Mouse (Mus musculus) adrenal gland, adult (tissue): Measurements from ENCODE around the gene Cldn9.

Experiments
- DNase-seq, 2 experiments: peaks; one replicate each; pipeline ENCODE4 v3.0.0; 2022 to 2023; ENCODE audit warnings: low spot score in 1 of 2; ENCODE audit not compliant: inconsistent age in 2 of 2

The Cldn9 gene

DNA sequence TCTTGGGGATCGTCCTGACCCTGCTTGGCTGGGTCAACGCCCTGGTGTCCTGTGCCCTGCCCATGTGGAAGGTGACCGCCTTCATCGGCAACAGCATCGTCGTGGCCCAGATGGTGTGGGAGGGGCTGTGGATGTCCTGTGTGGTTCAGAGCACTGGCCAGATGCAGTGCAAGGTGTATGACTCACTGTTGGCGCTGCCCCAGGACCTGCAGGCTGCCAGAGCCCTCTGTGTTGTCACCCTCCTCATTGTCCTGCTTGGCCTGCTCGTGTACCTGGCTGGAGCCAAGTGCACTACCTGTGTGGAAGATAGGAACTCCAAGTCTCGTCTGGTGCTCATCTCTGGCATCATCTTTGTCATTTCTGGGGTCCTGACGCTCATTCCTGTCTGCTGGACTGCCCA, 2.7 kb downstream of the Cldn9 start:
- peak; percentile 55 to 70 for DNase-seq

DNA sequence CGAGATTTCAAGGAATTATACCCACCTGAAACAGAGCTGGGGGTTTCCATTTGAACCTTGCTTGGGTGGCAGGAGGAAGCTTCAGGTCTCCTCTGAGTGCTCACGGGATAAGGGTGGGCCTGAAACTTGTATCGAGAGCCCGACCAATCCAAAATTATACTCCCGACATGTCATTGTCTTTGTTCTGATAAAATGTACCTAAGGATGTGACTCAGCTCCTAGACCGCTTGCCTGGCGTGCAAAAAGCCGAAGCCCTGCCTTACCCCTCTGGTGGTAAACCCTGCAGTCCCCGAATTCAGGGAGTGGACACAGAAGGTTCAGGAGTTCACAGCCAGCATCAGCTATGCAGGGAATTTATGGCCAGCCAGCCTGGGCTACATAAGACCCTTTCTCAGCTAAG, 3.5 kb downstream of the Cldn9 start:
- DNase-seq, result no peak

- DNase-seq, result no peak
Observed at GRCm38 (mm10) chr17:23679127-23679835, 4.5 kb downstream of the Cldn9 start, which contains the start of gene Cldn6. Gene Cldn6, plus strand, starts transcription at chr17:23679249.

- peak; percentile 92 to 95 for DNase-seq
Observed at GRCm38 (mm10) chr17:23677236-23677679, 6.6 kb downstream of the Cldn9 start, which contains the start of gene Tnfrsf12a. Gene Tnfrsf12a, minus strand, starts transcription at chr17:23677468.

GRCm38 (mm10) chr17:23676473-23677031, 7.3 kb downstream of the Cldn9 start:
- peak; percentile 88 to 95 for DNase-seq

GRCm38 (mm10) chr17:23675564-23676281, 8.1 kb downstream of the Cldn9 start:
- DNase-seq, result peak; percentile 91 to 96

GRCm38 (mm10) chr17:23675127-23675526, 8.7 kb downstream of the Cldn9 start:
- peak; percentile 85 to 94 for DNase-seq

DNA sequence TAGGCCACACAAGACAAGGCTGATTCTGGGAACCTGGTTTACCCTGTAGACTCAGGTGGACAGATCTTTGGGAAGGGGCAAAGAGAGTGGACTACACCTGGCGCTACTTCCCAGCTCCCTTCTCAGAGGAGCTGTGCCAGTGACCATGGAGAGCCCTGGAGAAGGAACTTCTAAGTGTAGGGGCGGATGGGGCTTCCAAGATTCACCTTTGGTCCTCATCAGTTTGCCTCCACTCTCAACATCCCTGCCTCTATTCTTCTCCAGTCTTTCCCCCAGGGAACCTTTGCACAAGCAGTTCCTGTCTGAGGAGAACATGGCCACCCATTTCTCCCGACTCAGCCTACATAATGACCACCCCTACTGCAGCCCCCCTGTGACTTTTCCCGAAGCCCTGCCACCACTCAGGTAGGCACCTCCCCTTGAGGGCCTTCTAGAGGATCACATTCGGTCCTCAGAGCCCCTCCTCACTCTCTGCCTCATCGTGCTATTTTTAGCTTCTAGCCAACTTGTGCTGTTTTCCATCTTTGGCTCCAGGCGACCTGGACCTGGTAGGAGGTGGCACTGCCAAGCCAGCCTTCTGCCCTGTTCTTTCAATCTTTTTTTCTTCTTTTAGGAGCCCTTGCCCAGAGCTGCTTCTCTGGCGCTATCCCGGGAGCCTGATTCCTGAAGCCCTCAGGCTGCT, 9.4 kb downstream of the Cldn9 start:
- peak; percentile 56 to 77 for DNase-seq

GRCm38 (mm10) chr17:23673424-23674073, 10.3 kb downstream of the Cldn9 start, which contains the start of the genes Hcfc1r1 and Thoc6:
Gene Hcfc1r1, plus strand, starts transcription at chr17:23673596.
Gene Thoc6, minus strand, starts transcription at chr17:23673882.
- peak; percentile 96 to 99 for DNase-seq

- DNase-seq, result no peak
Observed at GRCm38 (mm10) chr17:23672761-23673160, 11.1 kb downstream of the Cldn9 start.

- DNase-seq, result no peak
Observed at GRCm38 (mm10) chr17:23671519-23671918, 12.3 kb downstream of the Cldn9 start.

DNA sequence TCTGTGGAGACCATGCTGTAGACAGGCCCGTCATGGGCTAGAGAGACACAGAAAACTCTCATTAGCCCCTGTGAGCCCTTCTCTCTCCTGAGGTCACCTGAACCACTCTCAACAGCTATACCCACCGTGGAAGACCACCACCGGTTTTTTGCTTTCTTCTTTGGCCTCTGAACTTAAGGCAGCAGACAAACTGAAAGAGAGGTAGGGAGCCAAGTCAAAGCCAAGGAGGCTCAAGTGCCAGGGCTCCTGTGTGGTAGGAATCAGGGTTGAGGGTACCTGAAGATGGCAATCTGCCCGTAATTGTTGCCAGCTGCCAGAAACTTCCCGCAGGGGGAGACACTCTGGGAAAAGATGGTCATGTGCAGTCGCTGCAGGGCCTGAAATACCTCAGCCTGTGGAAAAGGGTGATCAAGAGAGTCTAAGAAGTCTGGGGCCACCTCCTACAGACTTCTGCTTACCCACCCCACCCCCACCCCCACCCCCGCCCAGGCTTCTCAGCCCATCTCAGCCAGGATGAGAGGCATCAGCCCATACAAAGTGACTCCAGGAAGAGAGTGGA, 13.2 kb downstream of the Cldn9 start:
- peak in 1 of 2 experiments; percentile 26 for DNase-seq

DNA sequence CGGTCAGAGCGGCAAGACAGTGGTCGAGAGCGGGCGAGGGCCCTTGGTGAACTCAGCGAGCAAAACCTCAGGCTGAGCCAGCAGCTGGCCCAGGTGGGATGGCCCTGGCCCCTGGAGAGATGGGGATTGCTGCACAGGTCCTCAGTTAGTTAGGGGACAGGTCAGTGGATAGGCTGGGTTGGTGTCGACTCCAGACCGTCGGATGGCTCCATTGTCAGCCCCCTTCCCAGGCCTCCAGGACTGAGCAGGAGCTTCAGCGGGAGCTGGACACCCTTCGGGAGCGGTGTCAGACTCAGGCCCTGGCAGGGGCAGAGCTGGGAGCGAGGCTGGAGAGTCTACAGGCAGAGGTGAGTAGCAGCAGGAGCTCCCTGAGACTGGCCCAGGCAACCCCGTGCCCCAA, 18.3 kb downstream of the Cldn9 start:
- no peak for DNase-seq

DNA sequence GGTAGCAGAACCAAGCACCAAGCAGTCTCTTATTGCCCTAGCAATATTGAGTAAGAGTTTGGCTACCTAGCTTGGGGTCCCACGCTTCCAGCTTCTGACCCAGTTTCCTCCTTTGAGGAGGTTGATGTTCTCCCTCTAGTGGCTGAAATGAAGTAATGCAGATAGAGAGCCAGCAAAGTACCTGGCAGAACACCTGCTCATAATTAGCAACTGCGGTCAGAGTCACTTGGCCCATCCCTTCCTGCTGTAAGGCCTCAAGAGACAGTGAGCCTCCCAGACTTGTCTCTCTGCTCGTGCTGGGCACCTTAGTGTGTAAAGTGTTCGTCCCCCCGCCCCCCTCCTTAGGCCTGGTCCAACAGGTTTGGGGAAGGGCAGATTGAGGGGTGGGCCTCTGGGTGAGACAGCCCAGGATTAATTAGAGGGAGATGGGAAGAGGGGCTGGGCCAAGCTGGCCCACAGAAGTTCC, 19.2 kb downstream of the Cldn9 start:
- DNase-seq, result peak in 1 of 2 experiments; percentile 65

- no peak for DNase-seq
Observed at GRCm38 (mm10) chr17:23661526-23661925, 22.3 kb downstream of the Cldn9 start.

DNA sequence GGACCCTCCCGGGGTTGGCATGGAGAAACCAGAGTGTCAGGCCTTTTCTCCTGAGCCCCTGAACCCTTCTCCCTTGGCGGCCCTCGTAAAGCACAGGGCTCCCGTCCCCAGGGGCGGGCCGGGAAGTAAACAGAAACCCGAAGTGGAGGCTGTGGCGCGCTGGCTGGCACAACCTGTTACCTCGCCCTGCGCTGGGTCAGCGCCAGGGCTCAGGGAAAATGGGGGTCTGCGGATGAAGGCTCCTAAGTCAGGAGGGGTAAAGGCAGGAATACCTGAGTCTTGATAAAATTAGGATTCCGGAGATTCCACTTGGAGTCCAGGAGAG, 23.0 kb downstream of the Cldn9 start:
- DNase-seq, result peak in 1 of 2 experiments; percentile 26

GRCm38 (mm10) chr17:23660117-23660875, 23.5 kb downstream of the Cldn9 start, which contains the start of gene Bicdl2:
Gene Bicdl2, plus strand, starts transcription at chr17:23660506.
- peak in 1 of 2 experiments; percentile 78 for DNase-seq

DNA sequence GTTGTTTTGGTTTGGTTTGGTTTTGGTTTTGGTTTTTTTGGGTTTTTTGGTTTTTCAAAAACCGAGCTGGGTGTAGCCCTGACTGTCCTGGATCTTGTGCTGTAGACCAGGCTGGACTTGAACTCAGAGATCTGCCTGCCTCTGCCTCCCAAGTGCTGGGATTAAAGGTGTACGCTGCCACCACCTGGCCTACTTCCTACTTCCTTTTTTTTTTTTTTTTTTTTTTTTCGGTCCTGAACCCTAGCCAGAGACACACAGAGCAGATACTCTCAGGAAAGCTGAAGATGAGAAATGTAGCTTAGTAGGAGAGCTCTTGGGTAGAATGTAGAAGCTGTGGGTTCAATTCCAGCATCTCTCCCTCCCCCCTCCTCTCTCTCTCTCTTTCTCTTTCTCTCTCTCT, 25.4 kb downstream of the Cldn9 start:
- no peak for DNase-seq

GRCm38 (mm10) chr17:23654410-23654809, 29.4 kb downstream of the Cldn9 start:
- no peak for DNase-seq
